Mouse (Mus musculus) embryonic stem cell, embryonic (primary cell): ENCODE data around the gene Prss56.

ENCODE experiments used
- CTCF ChIA-PET, 4 experiments: fragments of 300-600 bp in 2 of 4; fragments of 350-600 bp in 2 of 4; sonication (Branson Sonifier 250); formaldehyde crosslinking; loops; one replicate each; lab custom pipeline; 2022; ENCODE audit warnings: inconsistent platforms in 2 of 4; lab: Charles Lee
- POLR2A ChIA-PET, 4 experiments: fragments of 300-600 bp in 2 of 4; fragments of 350-600 bp in 2 of 4; sonication (Branson Sonifier 250); formaldehyde crosslinking; loops; one replicate each; lab custom pipeline; 2022; ENCODE audit warnings: antibody characterized with exemption in 4 of 4, inconsistent platforms in 1 of 4; lab: Charles Lee

Prss56 gene

GRCm38 (mm10) chr1:87174006-87174955, 8.8 kb upstream of the Prss56 start:
- POLR2A ChIA-PET: interaction anchor here in 2 of 4 experiments (1.1 to 2.2 kb wide), 4 partner anchors 13 to 52 kb away, joined by 4 to 9 read pairs (median 8); no protein-coding TSS in a partner anchor
- CTCF ChIA-PET: interaction anchor here (0.5 to 4.3 kb wide), 12 partner anchors 10 to 324 kb away, joined by 3 to 89 read pairs (median 3); partner anchors contain the start of genes Chrnd (in 1 of the 4) and Ecel1 (in 1 of the 4)

- POLR2A ChIA-PET: interaction anchor here (0.5 to 2.2 kb wide), 14 partner anchors 9 to 708 kb away, joined by 3 to 26 read pairs (median 4); partner anchors contain the start of gene Chrnd (in 1 of the 4)
- CTCF ChIA-PET: interaction anchor here (0.5 to 4.3 kb wide), 37 partner anchors 9 to 1521 kb away, joined by 3 to 89 read pairs (median 4); partner anchors contain the start of genes Chrnd (in 1 of the 4) and Ecel1 (in 1 of the 4)
These were observed 7.2 kb upstream of the Prss56 start for GRCm38 (mm10) chr1:87175852-87176292.

GRCm38 (mm10) chr1:87180896-87181295, 2.2 kb upstream of the Prss56 start:
- CTCF ChIA-PET: no interaction called here
- POLR2A ChIA-PET: no interaction called here

GRCm38 (mm10) chr1:87183998-87184750, 1.1 kb downstream of the Prss56 start:
- ChIA-PET POLR2A (interaction anchor here in 3 of 4 experiments (0.5 to 1.0 kb wide), 12 partner anchors 8 to 768 kb away, joined by 3 to 6 read pairs (median 3); partner anchors contain the start of gene Ecel1 (in 2 of the 3)), CTCF (interaction anchor here in 3 of 4 experiments (0.6 to 5.0 kb wide), 26 partner anchors 8 to 794 kb away, joined by 3 to 89 read pairs (median 4); partner anchors contain the start of genes Chrng (in 1 of the 3) and Gigyf2 (in 1 of the 3))

GRCm38 (mm10) chr1:87184751-87185139, 1.6 kb downstream of the Prss56 start:
- ChIA-PET POLR2A (interaction anchor here in 3 of 4 experiments (0.5 to 2.2 kb wide), 14 partner anchors 9 to 767 kb away, joined by 3 to 13 read pairs (median 3); partner anchors contain the start of gene Ecel1 (in 2 of the 3)), CTCF (interaction anchor here (0.5 to 5.0 kb wide), 36 partner anchors 9 to 793 kb away, joined by 3 to 89 read pairs (median 4); partner anchors contain the start of genes Gigyf2 (in 2 of the 4) and Chrng (in 1 of the 4))

GRCm38 (mm10) chr1:87185526-87185925, 2.4 kb downstream of the Prss56 start:
- CTCF ChIA-PET: interaction anchor here (0.5 to 5.0 kb wide), 38 partner anchors 10 to 669 kb away, joined by 3 to 89 read pairs (median 4); partner anchors contain the start of genes Gigyf2 (in 2 of the 4) and Chrng (in 1 of the 4)
- POLR2A ChIA-PET: interaction anchor here in 3 of 4 experiments (0.6 to 3.6 kb wide), 17 partner anchors 10 to 1272 kb away, joined by 3 to 26 read pairs (median 5); partner anchors contain the start of genes Ecel1 (in 1 of the 3) and Gigyf2 (in 1 of the 3)

GRCm38 (mm10) chr1:87186261-87187036, 3.3 kb downstream of the Prss56 start:
- CTCF ChIA-PET: interaction anchor here (0.5 to 5.0 kb wide), 83 partner anchors 9 to 719 kb away, joined by 3 to 89 read pairs (median 4); partner anchors contain the start of genes Chrng (in 2 of the 4), Akp3 (in 1 of the 4), Atg16l1 (in 1 of the 4) and Ecel1 (in 1 of the 4)
- POLR2A ChIA-PET: interaction anchor here in 3 of 4 experiments (0.6 to 3.6 kb wide), 40 partner anchors 9 to 719 kb away, joined by 3 to 26 read pairs (median 5); partner anchors contain the start of genes Ecel1 (in 2 of the 3) and Gigyf2 (in 2 of the 3)

GRCm38 (mm10) chr1:87187037-87187355, 3.9 kb downstream of the Prss56 start:
- ChIA-PET CTCF (interaction anchor here (0.5 to 5.0 kb wide), 101 partner anchors 8 to 742 kb away, joined by 3 to 89 read pairs (median 4); partner anchors contain the start of genes Chrng (in 2 of the 4), Akp3 (in 1 of the 4), Atg16l1 (in 1 of the 4) and Ecel1 (in 1 of the 4)), POLR2A (interaction anchor here in 3 of 4 experiments (0.9 to 3.6 kb wide), 33 partner anchors 8 to 720 kb away, joined by 3 to 26 read pairs (median 5); partner anchors contain the start of genes Ecel1 (in 2 of the 3) and Gigyf2 (in 2 of the 3))

- ChIA-PET POLR2A (interaction anchor here in 3 of 4 experiments (0.6 to 1.3 kb wide), 9 partner anchors 10 to 666 kb away, joined by 3 to 7 read pairs (median 4); no protein-coding TSS in a partner anchor), CTCF (interaction anchor here in 2 of 4 experiments (0.6 to 1.4 kb wide), 4 partner anchors 15 to 119 kb away, joined by 3 to 4 read pairs (median 4); no protein-coding TSS in a partner anchor)
These were observed 7.3 kb downstream of the Prss56 start, which contains the start of gene Chrnd for GRCm38 (mm10) chr1:87190429-87190828. TSS of gene Chrnd (plus strand) at chr1:87190607.

- ChIA-PET CTCF (interaction anchor here in 2 of 4 experiments (0.7 to 4.9 kb wide), 3 partner anchors 11 to 98 kb away, joined by 3 to 35 read pairs (median 3); no protein-coding TSS in a partner anchor), POLR2A (interaction anchor here in 3 of 4 experiments (0.6 to 3.5 kb wide), 5 partner anchors 12 to 559 kb away, joined by 3 to 13 read pairs (median 4); partner anchors contain the start of genes Atg16l1 (in 1 of the 3) and Efhd1 (in 1 of the 3))
These were observed 14.2 kb downstream of the Prss56 start for GRCm38 (mm10) chr1:87197296-87197695.

- POLR2A ChIA-PET: interaction anchor here in 2 of 4 experiments (0.6 to 2.2 kb wide), 5 partner anchors 11 to 66 kb away, joined by 3 to 7 read pairs (median 4); no protein-coding TSS in a partner anchor
- CTCF ChIA-PET: interaction anchor here in 3 of 4 experiments (0.6 to 7.0 kb wide), 6 partner anchors 11 to 140 kb away, joined by 3 to 40 read pairs (median 18); no protein-coding TSS in a partner anchor
These were observed 15.3 kb downstream of the Prss56 start for GRCm38 (mm10) chr1:87198119-87199065.

GRCm38 (mm10) chr1:87200811-87201210, 17.7 kb downstream of the Prss56 start:
- ChIA-PET POLR2A (interaction anchor here in 2 of 4 experiments (0.7 to 1.3 kb wide), 5 partner anchors 10 to 676 kb away, joined by 3 to 5 read pairs (median 4); partner anchors contain the start of gene Chrnd (in 1 of the 2)), CTCF (interaction anchor here in 3 of 4 experiments (1.2 to 7.0 kb wide), 4 partner anchors 14 kb away, joined by 3 to 40 read pairs (median 19); no protein-coding TSS in a partner anchor)

- ChIA-PET POLR2A (interaction anchor here in 2 of 4 experiments (0.9 to 2.3 kb wide), 4 partner anchors 11 to 24 kb away, joined by 3 to 6 read pairs (median 5); no protein-coding TSS in a partner anchor), CTCF (interaction anchor here in 3 of 4 experiments (1.2 to 7.0 kb wide), 3 partner anchors 15 to 16 kb away, joined by 8 to 40 read pairs (median 30); no protein-coding TSS in a partner anchor)
These were observed 18.7 kb downstream of the Prss56 start for GRCm38 (mm10) chr1:87201848-87202247.

GRCm38 (mm10) chr1:87203779-87204178, 20.7 kb downstream of the Prss56 start:
- ChIA-PET POLR2A (interaction anchor here in 2 of 4 experiments (0.5 to 2.3 kb wide), 4 partner anchors 9 to 157 kb away, joined by 3 to 6 read pairs (median 4); no protein-coding TSS in a partner anchor), CTCF (interaction anchor here in 2 of 4 experiments (6.1 to 7.0 kb wide), 2 partner anchors 17 kb away, joined by 30 to 40 read pairs; no protein-coding TSS in a partner anchor)
